Mouse (Mus musculus) ES-E14 (cell line): Measurements from ENCODE around the gene Slc38a10.

Experiments
- CHD2 ChIP-seq: IDR thresholded peaks from 2 replicates; pipeline ENCODE4 v1.6.1; 2014; ENCODE audit warnings: mild to moderate bottlenecking, low read depth, low read length, inconsistent platforms
- HCFC1 ChIP-seq: IDR thresholded peaks from 2 replicates; pipeline ENCODE4 v1.6.1; 2012; ENCODE audit warnings: low read length, inconsistent platforms, borderline replicate concordance; ENCODE audit not compliant: insufficient read depth
- MAFK ChIP-seq: IDR thresholded peaks from 2 replicates; pipeline ENCODE4 v1.6.1; 2014; ENCODE audit warnings: mild to moderate bottlenecking, low read depth, low read length, inconsistent platforms; ENCODE audit not compliant: insufficient read depth
- ZC3H11A ChIP-seq: IDR thresholded peaks from 2 replicates; pipeline ENCODE4 v1.6.1; 2012; ENCODE audit warnings: low read depth, mild to moderate bottlenecking, inconsistent platforms, low read length, borderline replicate concordance
- ZNF384 ChIP-seq: IDR thresholded peaks from 2 replicates; pipeline ENCODE4 v1.6.1; 2012; ENCODE audit warnings: low read depth, low read length, inconsistent platforms

- TF ChIP-seq MAFK = no peak
- TF ChIP-seq ZC3H11A = no peak
- TF ChIP-seq CHD2 = no peak
- TF ChIP-seq ZNF384 = no peak
- TF ChIP-seq HCFC1 = no peak
Measured at GRCm38 (mm10) chr11:120119936-120120541, 31.1 kb downstream of the Slc38a10 start.
